11 mouse cellular contexts compared by ENCODE assay signal in the genomic region with DNA sequence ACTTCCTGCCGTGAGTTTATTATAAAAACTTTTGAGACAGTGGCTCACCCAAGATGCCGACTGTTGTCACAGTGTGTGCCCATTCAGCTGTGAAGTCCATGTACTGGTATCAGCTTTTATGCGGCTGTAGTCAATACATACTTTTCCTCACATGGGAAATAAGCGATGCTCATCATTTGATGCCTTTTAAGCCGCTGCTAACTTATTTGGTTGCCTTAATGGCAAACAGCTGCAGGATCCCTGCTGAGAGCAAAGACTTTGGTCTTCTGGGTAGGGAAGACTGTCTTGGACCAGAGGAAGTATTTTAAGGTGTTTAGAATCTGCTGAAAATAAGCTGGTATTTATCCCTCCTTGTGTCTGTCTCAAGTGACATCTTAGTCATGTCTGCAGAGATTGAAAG. TPM values are rescaled to one million over a fixed set of nuclear protein-coding genes. Genes with fewer than 3 reads are reported as not detected.
DNase-seq lines count a peak whose midpoint lies in the region; ATAC-seq and TF ChIP-seq lines count a peak whose summit lies in the region.
"Had no signal": no experiment of that assay in that cellular context is flagged by ENCODE, and none has a peak within 500 bp of the region (broad histone marks: within the 10 kb centered on the region; RNA-seq: fewer than 3 reads in every experiment).

No protein-coding gene starts in this region.

- H3K4me3 ChIP-seq in heart, postnatal 0 days (ENCODE audit: low read depth, low read length) = peak overlapping the region; percentile 66; the same call in 1 of the 2 replicates
- peak overlapping the region; percentile 71 for H3K4me3 ChIP-seq in forebrain, embryonic 15.5 days
- peak overlapping the region; percentile 71 for H3K4me3 ChIP-seq in limb, embryonic 14.5 days (replicated peaks; ENCODE audit: low read length)

- H3K27me3 ChIP-seq in heart, postnatal 0 days (ENCODE audit: control insufficient read depth, insufficient read depth, low read length) = no peaks in the 10 kb centered on the region
- H3K27me3 ChIP-seq in forebrain, embryonic 15.5 days = no peaks in the 10 kb centered on the region
- no peaks in the 10 kb centered on the region for H3K27me3 ChIP-seq in limb, embryonic 14.5 days (ENCODE audit: control insufficient read depth, insufficient read depth, low read length)

- intact Hi-C loops in heart, postnatal 14 days (cut with DNase I) = loop anchor here (2.0 to 10.0 kb wide), 5 partner anchors 105 to 642 kb away; a partner anchor contains a TSS

- 62% methylated on average over 5 of the region's 5 CpGs for WGBS in heart, postnatal 0 days
- 42% methylated on average over 5 of the region's 5 CpGs for WGBS in forebrain, embryonic 15.5 days
- 18% methylated on average over 5 of the region's 5 CpGs for WGBS in limb, embryonic 14.5 days

- H3K4me1 ChIP-seq in heart, postnatal 0 days (ENCODE audit: control insufficient read depth, insufficient read depth) = peaks cover 10% of the 10 kb centered on the region
- H3K4me1 ChIP-seq in forebrain, embryonic 15.5 days = peaks cover 33% of the 10 kb centered on the region
- peaks cover 10% of the 10 kb centered on the region for H3K4me1 ChIP-seq in limb, embryonic 14.5 days (ENCODE audit: control insufficient read depth, insufficient read depth, low read length)

- no peak for ATAC-seq in heart, postnatal 0 days (ENCODE audit: insufficient read depth, low read depth)
- no peak for ATAC-seq in forebrain, embryonic 15.5 days (replicated peaks)
- ATAC-seq in limb, embryonic 14.5 days (ENCODE audit: low FRiP score, low read depth) = no peak

- H3K9me3 ChIP-seq in heart, postnatal 0 days (replicated peaks; ENCODE audit: control insufficient read depth, low read length) = no peaks in the 10 kb centered on the region
- H3K9me3 ChIP-seq in forebrain, embryonic 15.5 days = no peaks in the 10 kb centered on the region
- no peaks in the 10 kb centered on the region for H3K9me3 ChIP-seq in limb, embryonic 14.5 days (ENCODE audit: control insufficient read depth, low read length)

- no peak for DNase-seq in heart, postnatal 0 days (ENCODE audit: low spot score)
- no peak for DNase-seq in heart, postnatal 14 days
- peak; percentile 47 for DNase-seq in embryo, embryonic 11 days
- no peak for DNase-seq in limb, embryonic 14.5 days (ENCODE audit: low spot score)
- no peak for DNase-seq in right cerebral cortex, postnatal 36 days (ENCODE audit: low spot score in 2 of 2)
- DNase-seq in left cerebral cortex, adult 8-10 months (ENCODE audit: low spot score in 2 of 2) = no peak
- no peak for DNase-seq in gastrocnemius, postnatal 10 days
- DNase-seq: cerebellum, adult 11 months; kidney, adult 11 months; thymus, postnatal 25 days had no signal

- H3K36me3 ChIP-seq in heart, postnatal 0 days (replicated peaks; ENCODE audit: control insufficient read depth, insufficient read depth, low read length) = no peaks in the 10 kb centered on the region
- no peaks in the 10 kb centered on the region for H3K36me3 ChIP-seq in forebrain, embryonic 15.5 days
- no peaks in the 10 kb centered on the region for H3K36me3 ChIP-seq in limb, embryonic 14.5 days (ENCODE audit: control insufficient read depth, insufficient read depth, low read length)

- H3K9ac ChIP-seq in heart, postnatal 0 days (replicated peaks; ENCODE audit: low read depth, low read length) = no peak overlapping the region
- no peak overlapping the region for H3K9ac ChIP-seq in forebrain, embryonic 15.5 days (replicated peaks)
- H3K9ac ChIP-seq in limb, embryonic 14.5 days (ENCODE audit: low read depth, low read length, severe bottlenecking) = peak overlapping the region; percentile 70

- H3K4me2 ChIP-seq in heart, postnatal 0 days (ENCODE audit: low read depth, low read length) = peak overlapping the region; percentile 98
- H3K4me2 ChIP-seq in forebrain, embryonic 15.5 days (replicated peaks) = peak overlapping the region; percentile 99
- H3K4me2 ChIP-seq in limb, embryonic 14.5 days (replicated peaks; ENCODE audit: low read depth, low read length, severe bottlenecking) = peak overlapping the region; percentile 87

- TF ChIP-seq POLR2A in limb, embryonic 14.5 days (IDR thresholded peaks at IDR 0.05; ENCODE audit: borderline replicate concordance, extremely low read depth, insufficient read depth, insufficient read length) = no peak

- H3K27ac ChIP-seq in heart, postnatal 0 days (ENCODE audit: low read depth) = no peak overlapping the region
- no peak overlapping the region for H3K27ac ChIP-seq in forebrain, embryonic 15.5 days (replicated peaks)
- no peak overlapping the region for H3K27ac ChIP-seq in limb, embryonic 14.5 days (replicated peaks; ENCODE audit: low read depth, low read length)

- TF ChIP-seq CTCF in heart, postnatal 0 days (IDR thresholded peaks at IDR 0.05; ENCODE audit: low read depth) = no peak

- no peak for TF ChIP-seq EP300 in heart, postnatal 0 days (IDR thresholded peaks at IDR 0.05; ENCODE audit: low read depth)

RNA-seq across cellular contexts. Expression of a gene that starts 2.7 kb away (rescaled TPM):
- 11.5 and 36.6 TPM in 2 replicates for total RNA-seq in heart, postnatal 0 days (2014; rRNA removed; ENCODE audit: low replicate concordance)
- polyA plus RNA-seq in heart, postnatal 0 days (2015; fragmentation: Nextera tagmentation; extraction: Ambion mirVana) = 3.3 and 3.7 TPM in 2 replicates
- total RNA-seq in heart, postnatal 14 days (2021) = 10 to 100 TPM; 16.8 to 16.9 TPM
- polyA plus RNA-seq in forebrain, embryonic 15.5 days (2015; fragmentation: Nextera tagmentation; extraction: Ambion mirVana) = 12.6 and 16.0 TPM in 2 replicates
- 33.0 and 38.7 TPM in 2 replicates for polyA plus RNA-seq in limb, embryonic 14.5 days (2012; rRNA removed)
- polyA plus RNA-seq in limb, embryonic 14.5 days (2014; fragmentation: Nextera tagmentation; extraction: Ambion mirVana) = 36.6 and 42.3 TPM in 2 replicates
- total RNA-seq in left cerebral cortex, adult 8-10 months (2022) = 10 to 100 TPM; 19.8 to 25.7 (median 23.5) TPM
- 10 to 100 TPM; 20.7 to 27.4 TPM for total RNA-seq in gastrocnemius, postnatal 10 days (2021)
